Mouse (Mus musculus) frontal cortex, postnatal 36 days (tissue): ENCODE measurements around the gene H2afx.
"Not testable (repeated sequence)": the region's sequence is repeated elsewhere in the genome, so short reads cannot be mapped to it uniquely, and the experiment has no call there.

Experiments used
- DNase-seq, 2 experiments: peaks; one replicate each; pipeline ENCODE4 v3.0.0; 2022; ENCODE audit warnings: low spot score in 2 of 2

H2afx gene

DNA sequence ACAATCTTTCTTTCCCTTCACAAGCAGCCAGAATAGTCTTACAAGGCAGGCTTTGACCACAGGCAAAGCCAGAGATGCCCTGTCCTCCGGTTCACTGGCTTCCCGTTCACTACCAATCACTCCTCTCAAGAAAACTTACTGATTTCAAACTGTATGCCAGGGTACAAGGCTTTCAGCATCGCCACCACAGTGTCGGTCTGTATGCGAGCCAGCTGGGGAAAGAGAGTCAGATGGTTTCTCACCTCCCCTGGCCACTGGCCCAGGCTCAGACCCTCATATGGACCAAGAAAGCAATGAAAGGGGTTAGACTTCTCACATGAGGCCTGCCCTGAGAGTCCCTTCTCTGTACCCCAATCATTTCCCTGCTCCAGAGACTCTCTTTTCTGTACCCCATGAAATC lies 7.0 kb downstream of the H2afx start:
- no peak for DNase-seq

DNA sequence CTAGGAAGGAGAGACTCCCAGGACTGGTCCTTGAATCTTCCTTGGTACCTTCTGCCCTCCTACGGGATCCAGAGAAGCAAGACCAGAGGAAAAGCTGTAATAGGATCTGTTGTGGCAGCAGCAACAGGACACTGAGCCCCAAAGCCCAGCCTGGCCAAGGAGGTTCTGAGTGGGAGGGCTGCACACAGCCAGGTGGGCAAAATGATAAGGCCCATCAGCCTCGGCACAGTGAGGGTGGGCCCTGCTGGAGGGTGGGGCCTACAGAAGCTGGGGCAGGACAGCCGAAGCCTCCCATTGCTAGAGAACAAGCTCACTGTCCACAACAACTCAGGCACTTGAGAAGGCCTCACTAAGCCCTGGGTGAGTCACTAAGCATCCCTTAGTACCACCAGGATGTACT lies 7.7 kb downstream of the H2afx start:
- no peak for DNase-seq

DNA sequence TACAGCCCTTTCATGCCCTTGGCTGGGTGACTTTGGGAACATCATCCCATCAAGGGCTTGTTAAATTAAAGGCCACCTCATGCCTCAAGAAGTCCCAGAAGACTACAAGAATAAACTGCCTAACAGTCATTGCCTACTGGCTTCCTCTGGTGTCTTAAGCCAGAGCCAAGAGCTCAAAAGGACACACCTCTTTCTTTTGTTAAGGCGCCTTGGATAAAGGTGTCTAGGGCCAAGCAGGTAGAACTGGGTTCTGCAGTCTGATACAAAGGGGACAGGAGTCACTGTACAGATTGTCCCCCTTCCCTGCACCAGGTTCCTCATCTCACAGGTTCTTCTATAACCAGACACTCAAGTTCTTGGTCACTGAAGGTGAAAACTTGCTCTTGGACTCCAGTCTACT lies 8.1 kb downstream of the H2afx start:
- DNase-seq, result no peak

DNA sequence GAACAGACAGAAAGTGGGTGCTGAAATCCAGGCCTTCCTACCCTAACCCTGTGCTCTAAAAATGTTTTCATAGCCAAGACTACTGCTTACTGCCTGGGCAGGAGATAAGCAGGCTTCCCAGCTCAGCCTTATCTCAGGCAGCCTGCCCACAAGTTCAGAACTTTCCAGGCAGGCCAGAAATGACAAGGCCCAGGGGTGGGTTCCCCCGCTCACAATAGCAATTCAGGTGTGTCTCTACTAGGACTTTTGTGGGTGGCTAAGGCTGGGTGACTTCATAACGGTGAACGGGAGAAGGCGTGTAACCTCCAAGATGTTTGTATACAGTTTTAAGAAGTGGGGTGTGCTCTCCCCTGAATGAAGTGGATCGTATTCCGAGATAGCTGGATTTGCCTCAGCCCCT lies 8.8 kb downstream of the H2afx start:
- DNase-seq, result no peak

DNA sequence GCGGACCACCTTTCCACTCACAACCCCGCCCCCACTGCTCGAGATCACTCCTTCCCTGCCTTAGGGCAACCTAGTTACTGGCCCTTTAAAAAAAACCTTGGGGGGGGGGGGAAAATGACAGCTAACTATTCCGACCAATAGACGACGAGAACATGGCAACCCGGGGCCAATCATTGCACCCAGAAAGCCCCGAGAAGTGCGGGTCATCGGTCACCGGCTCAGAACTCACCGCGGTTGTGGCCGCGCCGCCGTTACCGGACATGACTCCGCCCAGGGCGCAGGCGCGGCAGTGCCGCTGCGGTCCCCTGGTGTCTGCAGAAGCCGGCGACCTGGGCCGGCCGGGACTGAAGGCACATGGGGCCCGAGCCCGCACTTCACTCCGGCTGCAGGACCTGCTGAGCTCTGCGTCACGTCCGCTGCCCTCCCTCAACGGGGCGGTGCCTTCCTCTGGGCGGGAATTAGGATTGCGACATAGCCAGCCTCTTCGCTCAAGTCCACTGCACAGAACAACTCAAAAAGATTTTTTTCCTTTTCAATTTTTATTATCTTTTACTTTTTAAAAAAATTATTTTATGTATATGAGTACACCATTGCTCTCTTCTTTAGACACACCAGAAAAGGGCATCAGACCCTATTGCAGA lies 9.4 kb downstream of the H2afx start, which contains the start of gene Hmbs:
Hmbs (minus strand) TSS at position 448 of the 641 bp plus-strand sequence.
- DNase-seq, result peak; percentile 82 to 91

DNA sequence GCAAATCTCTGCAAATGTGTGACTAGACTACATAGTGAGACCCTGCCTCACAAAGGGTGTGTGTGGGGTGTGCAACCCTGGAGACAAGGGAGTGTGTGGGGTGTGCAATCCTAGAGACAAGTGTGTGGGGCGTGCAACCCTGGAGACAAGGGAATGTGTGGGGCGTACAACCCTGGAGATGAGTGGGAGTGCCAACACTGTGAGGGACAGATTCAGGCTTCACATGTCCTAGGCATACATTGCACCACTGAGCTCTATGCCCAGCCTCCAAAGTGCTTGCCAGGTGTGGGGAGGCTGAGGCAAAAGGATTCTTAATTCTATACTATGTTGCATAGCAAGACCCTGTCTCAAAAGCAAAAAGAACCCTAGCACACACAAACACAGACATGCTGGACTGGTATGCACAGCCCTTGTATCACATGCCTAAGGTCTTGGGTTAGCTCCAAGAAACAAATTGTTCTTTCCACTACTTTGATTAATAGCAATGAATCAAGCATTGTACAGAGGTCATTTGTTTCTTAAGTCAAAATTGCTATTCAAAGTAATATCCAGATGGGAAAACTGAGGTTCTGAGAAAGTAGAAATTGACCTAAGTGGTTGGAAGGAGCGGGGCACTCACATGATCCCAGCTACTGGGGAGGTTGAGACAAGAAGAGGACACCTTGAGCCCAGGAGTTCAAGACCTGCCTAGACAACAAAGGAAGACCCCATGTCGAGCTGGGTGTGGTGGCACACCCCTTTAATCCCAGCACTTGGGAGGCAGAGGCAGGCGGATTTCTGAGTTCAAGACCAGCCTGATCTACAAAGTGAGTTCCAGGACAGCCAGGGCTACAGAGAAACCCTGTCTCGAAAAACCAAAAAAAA lies 11.3 kb downstream of the H2afx start:
- peak in 1 of 2 experiments; percentile 26 for DNase-seq

DNA sequence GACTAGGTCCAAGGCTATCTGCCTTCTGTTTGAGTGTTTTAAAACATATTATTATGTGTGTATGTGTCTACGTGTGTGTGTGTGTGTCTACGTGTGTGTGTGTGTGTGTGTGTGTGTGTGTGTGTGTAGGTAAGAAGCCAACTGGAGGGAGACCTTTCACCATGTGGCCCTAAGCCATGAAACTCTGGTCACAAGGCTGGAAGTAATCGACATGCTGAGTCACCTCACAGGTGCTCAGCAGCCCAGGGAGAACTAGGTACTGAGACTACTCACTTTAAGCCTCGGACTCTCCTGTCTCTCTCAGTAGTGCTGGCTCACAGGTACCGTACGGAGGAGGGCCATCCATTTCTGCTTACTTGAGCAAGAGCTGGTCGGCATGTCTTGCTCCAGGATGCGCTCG lies 12.7 kb downstream of the H2afx start:
- DNase-seq, result no peak

DNA sequence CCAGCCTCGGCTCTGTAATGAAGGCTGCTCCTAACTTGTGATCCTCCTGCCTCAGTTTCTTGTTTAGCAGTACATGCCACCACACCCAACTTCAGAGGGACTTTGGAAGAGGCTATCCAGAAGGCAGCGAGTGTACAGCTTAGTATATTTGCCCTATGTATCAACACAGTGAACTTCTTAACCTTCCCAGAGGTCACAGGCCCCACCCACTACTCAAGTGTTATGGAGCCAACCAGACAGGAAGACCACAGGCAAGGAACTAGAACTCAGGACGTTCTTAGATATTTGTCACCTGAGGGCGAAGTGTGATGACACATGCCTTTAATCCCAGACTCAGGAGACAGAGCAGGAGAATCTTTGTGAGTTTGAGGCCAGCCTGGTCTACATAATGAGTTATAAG lies 13.1 kb downstream of the H2afx start:
- no peak for DNase-seq

DNA sequence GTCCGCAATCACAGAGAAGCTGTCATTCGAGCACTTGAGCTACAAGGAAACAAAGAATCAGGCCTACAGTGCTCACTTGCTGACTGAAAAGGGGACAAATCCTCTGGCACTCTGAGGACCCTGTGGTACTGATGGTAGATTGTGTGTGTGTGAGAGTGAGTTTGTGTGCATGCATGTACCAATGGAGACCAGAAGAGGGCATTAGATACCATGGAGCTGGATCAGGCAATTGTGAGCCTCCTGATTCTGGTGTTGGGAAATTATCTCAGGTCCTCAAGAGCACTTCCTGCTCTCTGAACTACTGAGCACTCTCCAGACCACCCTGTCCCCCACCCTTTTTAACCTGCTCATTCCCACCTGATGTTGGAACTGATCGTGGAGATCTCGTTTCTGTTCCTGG lies 14.1 kb downstream of the H2afx start:
- DNase-seq, result no peak

DNA sequence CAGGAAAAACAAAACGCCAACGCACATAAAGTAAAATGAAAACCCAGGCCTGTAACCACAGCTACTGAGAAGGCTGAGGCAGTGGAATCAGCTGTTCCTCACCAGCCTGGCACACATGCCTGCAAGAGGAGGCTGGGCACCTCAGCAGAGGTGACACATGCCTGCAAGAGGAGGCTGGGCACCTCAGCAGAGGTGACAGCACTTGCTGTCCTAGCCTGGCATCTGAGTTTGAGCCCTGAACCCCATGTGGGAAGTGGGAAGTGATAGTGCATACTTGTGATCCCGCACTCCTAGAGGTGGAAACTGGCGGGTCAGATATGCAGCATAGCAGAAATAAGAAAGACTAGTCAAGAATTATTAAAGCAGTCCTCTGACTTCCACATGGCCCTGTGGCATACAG lies 16.9 kb downstream of the H2afx start:
- DNase-seq, result no peak

DNA sequence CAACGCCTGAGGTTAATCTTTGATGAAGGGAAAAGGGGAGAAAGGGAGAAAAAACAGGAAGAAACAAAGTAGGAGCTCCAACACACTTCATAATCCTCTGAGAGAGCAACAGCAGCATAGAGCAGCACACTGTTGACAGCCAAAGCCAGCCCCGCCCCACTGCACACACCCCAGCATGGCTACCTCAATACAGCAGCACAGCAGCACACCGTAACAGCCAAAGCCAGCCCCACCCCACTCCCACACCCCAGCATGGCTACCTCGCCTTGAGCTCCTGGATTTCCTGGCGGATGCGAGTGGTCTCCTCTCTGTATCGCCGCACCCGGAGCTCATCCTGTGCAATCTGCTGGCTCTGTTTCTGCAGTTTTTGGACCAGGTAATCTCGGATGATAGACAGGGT lies 17.8 kb downstream of the H2afx start:
- no peak for DNase-seq

DNA sequence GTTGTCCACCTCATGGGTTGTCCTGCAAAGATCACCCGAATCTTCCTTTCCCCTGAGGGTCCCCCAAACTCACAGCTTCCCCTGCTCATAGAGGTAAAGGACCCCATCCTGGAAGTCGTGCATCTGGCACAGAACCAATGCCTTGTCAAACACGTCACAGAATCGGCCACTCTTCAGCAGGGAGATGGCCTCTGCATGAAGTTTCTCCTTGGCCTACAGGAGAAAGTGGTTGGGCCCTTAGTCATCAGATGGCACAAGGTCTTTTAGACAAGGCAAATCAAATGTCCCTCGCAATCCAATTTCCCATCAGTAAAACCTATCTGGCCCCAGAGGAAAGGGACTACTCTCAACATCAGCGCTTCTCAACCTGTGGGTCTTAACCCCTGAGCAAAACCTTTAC lies 18.6 kb downstream of the H2afx start:
- DNase-seq, result no peak

DNA sequence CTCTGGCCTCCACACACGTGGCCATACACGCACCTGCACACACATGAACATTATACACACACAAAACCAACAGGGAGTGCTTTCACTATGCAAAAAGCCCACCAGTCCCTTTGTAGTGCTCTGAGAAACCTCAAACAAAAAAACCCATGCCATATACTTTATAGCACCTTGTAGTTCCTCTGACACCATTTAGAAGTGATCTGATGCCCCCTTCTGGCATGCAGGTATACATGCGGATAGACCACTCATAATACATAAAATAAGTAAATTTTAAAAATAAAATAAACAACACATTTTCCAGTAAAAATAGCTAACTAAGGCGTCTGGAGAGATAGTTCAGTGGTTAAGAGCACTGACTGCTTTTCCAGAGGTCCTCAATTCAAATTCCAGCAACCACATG lies 22.7 kb downstream of the H2afx start:
- no peak for DNase-seq

DNA sequence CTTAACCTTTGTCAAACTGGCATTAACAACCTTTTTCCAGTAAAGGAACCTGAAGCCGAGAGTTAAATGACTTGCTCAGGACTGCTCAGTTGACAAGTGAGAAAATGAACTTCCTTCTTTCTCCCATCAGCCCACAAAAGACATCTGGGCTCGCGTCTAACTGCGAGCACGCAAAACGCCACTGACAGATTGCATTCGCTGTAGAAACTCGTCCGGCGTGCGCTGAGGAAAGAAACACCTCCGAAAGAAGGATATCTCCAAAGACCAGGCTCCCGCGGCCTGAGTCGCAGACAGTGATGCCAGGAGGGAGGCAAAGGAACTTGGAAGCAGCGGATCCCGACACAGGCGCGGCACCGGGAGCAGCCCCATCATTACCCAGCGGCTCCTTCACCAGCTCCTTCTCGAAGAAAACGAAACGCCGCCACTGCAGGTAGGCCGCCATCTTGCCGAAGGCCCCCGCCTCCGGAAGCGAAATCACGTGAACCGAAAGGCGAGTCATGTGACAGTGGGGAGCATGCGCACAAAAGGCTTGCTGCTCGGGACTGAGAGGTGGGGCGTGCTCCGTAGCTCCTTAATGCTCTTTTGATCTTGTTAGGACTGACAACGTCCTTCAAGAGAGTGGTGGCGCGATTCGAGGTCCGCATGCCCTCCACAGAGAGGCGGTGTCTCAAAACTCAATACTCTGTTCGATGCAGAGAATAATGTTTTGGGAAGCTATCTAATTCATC lies 26.9 kb downstream of the H2afx start, which contains the start of gene Vps11:
Vps11 (minus strand) TSS at position 481 of the 728 bp plus-strand sequence.
- peak; percentile 93 to 94 for DNase-seq

DNA sequence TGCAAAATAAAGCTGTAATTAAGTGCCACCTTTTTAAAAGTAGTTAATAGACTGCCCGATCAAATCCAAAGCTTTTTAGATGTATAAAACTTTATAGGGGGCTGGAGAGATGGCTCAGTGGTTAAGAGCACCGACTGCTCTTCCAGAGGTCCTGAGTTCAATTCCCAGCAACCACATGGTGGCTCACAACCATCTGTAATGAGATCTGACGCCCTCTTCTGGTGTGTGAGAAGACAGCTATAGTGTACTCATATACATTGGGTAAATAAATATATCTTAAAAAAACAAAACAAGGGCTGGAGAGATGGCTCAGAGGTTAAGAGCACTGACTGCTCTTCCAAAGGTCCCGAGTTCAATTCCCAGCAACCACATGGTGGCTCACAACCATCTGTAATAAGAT lies 27.4 kb downstream of the H2afx start:
- DNase-seq, result not testable (repeated sequence)

DNA sequence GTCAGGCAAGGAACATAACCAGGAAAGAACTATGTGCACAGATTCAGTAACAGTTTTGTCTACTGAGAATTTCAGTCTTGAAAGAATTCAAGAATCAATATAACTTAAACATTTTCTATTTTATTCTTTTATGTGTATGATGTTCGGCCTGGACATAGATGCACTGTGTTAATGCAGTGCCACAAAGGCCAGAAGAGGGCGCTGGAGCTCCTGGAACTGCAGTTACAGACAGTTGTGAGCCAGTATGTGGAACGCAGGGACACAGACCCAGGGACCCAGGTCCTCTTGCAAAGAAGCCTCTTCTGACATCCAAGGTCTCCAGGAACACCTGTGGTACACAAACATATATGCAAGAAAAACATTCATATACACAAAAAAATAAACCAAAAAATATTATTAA lies 30.0 kb downstream of the H2afx start:
- no peak for DNase-seq

DNA sequence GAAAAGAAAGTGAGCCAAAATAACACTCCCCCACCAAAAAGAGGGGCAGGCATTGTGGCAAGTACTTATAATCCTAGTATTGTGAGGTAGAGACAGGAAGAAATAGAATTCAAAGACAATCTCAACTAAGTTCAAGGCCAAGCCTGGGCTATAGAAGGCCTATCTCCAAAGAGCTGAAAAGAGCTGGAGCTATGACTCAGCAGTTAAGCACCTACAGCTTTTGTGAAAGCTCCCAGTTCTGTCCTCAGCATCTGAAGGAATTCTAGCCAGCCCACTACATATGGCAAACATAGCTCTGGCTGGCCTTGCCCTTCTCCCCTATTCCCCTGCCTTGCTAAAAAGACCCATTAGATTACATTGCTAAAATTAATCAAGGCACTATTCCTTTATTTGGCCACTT lies 38.9 kb downstream of the H2afx start:
- no peak for DNase-seq

DNA sequence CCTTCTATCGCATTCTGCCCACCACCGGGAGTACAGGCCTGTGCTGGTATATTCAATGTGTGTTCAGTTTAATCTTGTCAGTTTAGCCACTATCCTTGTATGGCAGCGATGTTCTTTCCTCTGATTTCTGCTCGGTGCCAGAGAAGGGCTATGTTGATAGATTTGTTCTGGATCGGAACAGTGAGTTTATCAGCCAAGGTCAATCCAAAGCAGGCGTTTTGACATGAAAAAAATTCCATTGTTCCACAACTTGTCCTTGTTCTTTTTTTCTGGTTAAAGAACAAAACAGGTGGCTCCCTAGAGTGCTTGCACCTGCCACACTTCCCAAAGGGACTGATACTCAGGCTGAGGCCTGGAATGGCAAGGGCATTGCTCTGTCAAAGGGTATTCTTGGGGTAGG lies 41.6 kb downstream of the H2afx start:
- DNase-seq, result no peak

DNA sequence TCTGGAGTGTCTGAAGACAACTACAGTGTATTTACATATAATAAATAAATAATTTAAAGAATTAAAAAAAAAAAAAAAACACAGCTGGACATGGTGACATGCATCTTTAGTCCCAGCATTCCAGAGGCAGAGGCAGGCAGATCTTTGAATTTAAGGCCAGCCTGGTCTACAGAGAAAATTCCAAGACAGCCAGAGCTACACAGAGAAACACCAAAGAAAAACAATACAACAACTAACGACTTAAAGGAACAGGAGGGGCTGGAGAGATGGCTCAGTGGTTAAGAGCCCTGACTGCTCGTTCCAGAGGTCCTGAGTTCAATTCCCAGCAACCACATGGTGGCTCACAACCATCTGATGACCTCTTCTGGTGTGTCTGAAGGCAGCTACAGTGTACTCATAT lies 42.8 kb downstream of the H2afx start:
- not testable (repeated sequence) for DNase-seq

DNA sequence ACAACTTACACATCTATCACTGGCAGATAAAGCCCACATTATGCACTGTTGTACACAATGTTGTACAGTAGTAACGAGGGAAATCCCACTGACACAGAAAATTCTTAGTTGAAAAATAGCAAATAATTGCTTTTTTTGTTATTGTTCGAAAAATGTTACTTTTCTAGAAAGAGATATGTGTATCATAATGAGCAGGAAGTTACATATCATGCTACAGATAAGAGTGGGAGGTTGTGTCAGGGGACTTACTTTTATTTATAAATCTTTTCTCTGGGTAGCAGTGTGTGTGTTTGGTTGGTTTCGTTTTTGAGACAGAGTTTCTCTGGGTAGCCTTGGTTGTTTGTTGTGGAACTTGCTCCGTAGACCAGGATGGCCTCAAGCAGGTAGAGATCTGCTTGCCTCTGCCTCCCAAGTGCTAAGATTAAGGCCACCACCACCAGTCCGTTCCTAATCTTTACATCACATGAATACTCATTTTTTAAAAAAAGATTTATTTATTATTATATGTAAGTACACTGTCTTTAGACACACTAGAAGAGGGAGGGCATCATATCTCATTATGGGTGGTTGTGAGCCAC lies 43.7 kb downstream of the H2afx start:
- DNase-seq, result no peak

DNA sequence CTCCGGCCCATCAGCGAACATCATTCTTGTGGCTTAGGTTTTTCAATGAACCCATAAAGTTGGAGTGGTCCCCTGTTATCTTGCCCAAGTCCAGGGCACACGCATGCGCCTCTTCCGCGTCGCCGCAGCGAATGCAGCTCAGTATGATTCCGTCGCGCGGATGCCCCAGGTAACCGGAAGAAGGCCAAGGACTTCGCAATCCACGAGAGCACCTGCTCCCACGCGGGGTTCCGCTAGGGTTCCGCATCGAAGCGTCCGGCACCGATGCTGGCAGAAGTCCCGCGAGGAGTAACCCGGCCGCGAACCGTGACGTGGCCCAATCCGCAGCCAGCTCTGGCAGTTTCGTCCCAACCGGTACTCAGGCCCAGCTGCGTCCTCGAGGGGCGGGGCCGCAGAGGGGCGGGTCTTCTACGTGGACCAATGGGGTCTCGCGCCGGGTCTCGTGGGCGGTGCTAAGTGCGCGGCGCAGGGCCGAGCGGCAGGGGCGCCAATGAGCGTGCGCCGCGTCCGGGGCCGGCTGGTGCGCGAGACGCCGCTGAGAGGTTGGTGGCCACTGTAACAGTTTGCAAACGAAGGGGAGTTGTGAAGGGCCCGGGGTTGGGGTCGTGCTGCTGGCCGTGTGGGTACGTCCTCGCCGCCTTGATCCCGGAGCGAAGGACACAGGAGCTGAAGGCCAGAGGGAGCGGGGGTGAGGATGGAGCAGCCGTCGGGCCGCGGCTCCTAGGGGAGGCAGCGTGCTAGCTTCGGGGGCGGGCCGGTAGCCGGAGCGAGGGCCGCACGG lies 44.8 kb downstream of the H2afx start, which contains the start of gene Hyou1:
Hyou1 (plus strand) TSS at position 437 of the 781 bp plus-strand sequence.
- DNase-seq, result peak; percentile 98 to 100
